Mouse (Mus musculus) embryonic facial prominence, embryonic 15.5 days (tissue): ENCODE data around the gene Krt8. TPM values are rescaled to one million over a fixed set of nuclear protein-coding genes. Genes with fewer than 3 reads are reported as not detected.

ENCODE experiments used
- ATAC-seq: fragments of 200-750 bp; cut with Nextera tagmentation; 2 replicates; pipeline ENCODE4 v1.8.0; 2017; ENCODE audit warnings: low read depth, moderate TSS enrichment; ENCODE audit not compliant: insufficient number of reproducible peaks, low FRiP score, low TSS enrichment
- H3K27ac ChIP-seq: fragments of 300-500 bp; sonication (generic); replicated peaks from 2 replicates; pipeline ENCODE4 v1.5.1; 2015; ENCODE audit warnings: mild to moderate bottlenecking, inconsistent platforms
- H3K27me3 ChIP-seq: fragments of 300-500 bp; sonication (generic); 2 replicates; pipeline ENCODE4 v1.6.1; 2015; ENCODE audit warnings: inconsistent platforms
- H3K36me3 ChIP-seq: fragments of 300-500 bp; sonication (generic); 2 replicates; pipeline ENCODE4 v1.6.1; 2015; ENCODE audit warnings: mild to moderate bottlenecking, inconsistent platforms
- H3K4me1 ChIP-seq: fragments of 300-500 bp; sonication (generic); 2 replicates; pipeline ENCODE4 v1.6.1; 2015; ENCODE audit warnings: inconsistent platforms
- H3K4me2 ChIP-seq: fragments of 300-500 bp; sonication (generic); replicated peaks from 2 replicates; pipeline ENCODE4 v1.6.1; 2015; ENCODE audit warnings: mild to moderate bottlenecking, inconsistent platforms
- H3K4me3 ChIP-seq: fragments of 300-500 bp; sonication (generic); replicated peaks from 2 replicates; pipeline ENCODE4 v1.5.1; 2015; ENCODE audit warnings: mild to moderate bottlenecking, inconsistent platforms
- H3K9ac ChIP-seq: fragments of 300-500 bp; sonication (generic); 2 replicates; pipeline ENCODE4 v1.6.1; 2015; ENCODE audit warnings: inconsistent platforms
- H3K9me3 ChIP-seq: fragments of 300-500 bp; sonication (generic); replicated peaks from 2 replicates; pipeline ENCODE4 v1.6.1; 2016; ENCODE audit warnings: inconsistent platforms
- WGBS: fragments of 180-500 bp; shearing (Covaris S2); methylation state at CpG from one replicate; pipeline ENCODE4 v1.1.7; 2015; 5-methylcytosine and 5-hydroxymethylcytosine counted together
- polyA plus RNA-seq: library from polyadenylated mRNA; unstranded; fragments of >200 nt; fragmentation: Nextera tagmentation; extraction: Ambion mirVana; gene quantifications from 2 replicates; pipeline ENCODE4 v1.2.1, GENCODE M21; 2015

The Krt8 gene
- polyA plus RNA-seq, 1 experiment from 2014 or later, result 181 TPM

- no peaks in the 10 kb centered on the region for H3K9me3 ChIP-seq
- H3K36me3 ChIP-seq, result no peaks in the 10 kb centered on the region
- H3K4me3 ChIP-seq, result no peak overlapping the region
- H3K27ac ChIP-seq, result peak overlapping the region; percentile 94
- ATAC-seq, result no peak
- no peak overlapping the region for H3K9ac ChIP-seq
- no peaks in the 10 kb centered on the region for H3K27me3 ChIP-seq
- H3K4me2 ChIP-seq, result peak overlapping the region; percentile 22; the same call in 1 of the 2 replicates
- H3K4me1 ChIP-seq, result peaks cover 50% of the 10 kb centered on the region
- WGBS, result 46% methylated on average over 16 of the region's 16 CpGs
Measured at GRCm38 (mm10) chr15:101974083-101974845, 30.0 kb downstream of the Krt8 start.

GRCm38 (mm10) chr15:101973414-101974077, 30.7 kb downstream of the Krt8 start:
- H3K36me3 ChIP-seq, result no peaks in the 10 kb centered on the region
- no peak for ATAC-seq
- no peaks in the 10 kb centered on the region for H3K9me3 ChIP-seq
- no peak overlapping the region for H3K9ac ChIP-seq
- H3K4me1 ChIP-seq, result peaks cover 50% of the 10 kb centered on the region
- H3K4me3 ChIP-seq, result no peak overlapping the region
- H3K27me3 ChIP-seq, result no peaks in the 10 kb centered on the region
- peak overlapping the region; percentile 94 for H3K27ac ChIP-seq
- WGBS, result 12% methylated on average over 15 of the region's 15 CpGs
- peak overlapping the region; percentile 22; the same call in 1 of the 2 replicates for H3K4me2 ChIP-seq

GRCm38 (mm10) chr15:101970536-101970935, 33.7 kb downstream of the Krt8 start:
- 11% methylated on average over 3 of the region's 6 CpGs for WGBS
- H3K4me3 ChIP-seq, result no peak overlapping the region
- H3K4me1 ChIP-seq, result peaks cover 22% of the 10 kb centered on the region
- no peaks in the 10 kb centered on the region for H3K36me3 ChIP-seq
- H3K27ac ChIP-seq, result no peak overlapping the region
- H3K27me3 ChIP-seq, result no peaks in the 10 kb centered on the region
- no peak overlapping the region for H3K9ac ChIP-seq
- no peak overlapping the region for H3K4me2 ChIP-seq
- no peak for ATAC-seq
- no peaks in the 10 kb centered on the region for H3K9me3 ChIP-seq

GRCm38 (mm10) chr15:101966808-101967207, 37.5 kb downstream of the Krt8 start:
- Histone ChIP-seq H3K36me3 (no peaks in the 10 kb centered on the region), H3K9me3 (no peaks in the 10 kb centered on the region), H3K27me3 (no peaks in the 10 kb centered on the region), H3K4me1 (no peaks in the 10 kb centered on the region), H3K4me3 (no peak overlapping the region), H3K27ac (peak overlapping the region; percentile 75), H3K9ac (no peak overlapping the region), H3K4me2 (no peak overlapping the region)
- ATAC-seq, result no peak
- WGBS, result 64% methylated on average over 8 of the region's 8 CpGs

- Histone ChIP-seq H3K36me3 (no peaks in the 10 kb centered on the region), H3K27ac (no peak overlapping the region), H3K4me3 (no peak overlapping the region), H3K27me3 (no peaks in the 10 kb centered on the region), H3K4me1 (no peaks in the 10 kb centered on the region), H3K9ac (no peak overlapping the region), H3K9me3 (no peaks in the 10 kb centered on the region), H3K4me2 (no peak overlapping the region)
- ATAC-seq, result no peak
- WGBS, result 80% methylated on average over 3 of the region's 3 CpGs
Measured at GRCm38 (mm10) chr15:101958891-101959290, 45.4 kb downstream of the Krt8 start.

GRCm38 (mm10) chr15:101954187-101954586, 50.1 kb downstream of the Krt8 start, which contains the start of gene Krt78:
Gene Krt78, minus strand, starts transcription at chr15:101954287.
- Histone ChIP-seq H3K9ac (no peak within 1 kb of the TSS), H3K27me3 (no peaks in the 10 kb centered on the region), H3K4me3 (no peak within 1 kb of the TSS), H3K27ac (no peak within 1 kb of the TSS), H3K36me3 (no peaks in the 10 kb centered on the region), H3K9me3 (no peaks in the 10 kb centered on the region), H3K4me2 (no peak within 1 kb of the TSS), H3K4me1 (no peaks in the 10 kb centered on the region)
- 69% methylated on average over 9 of the region's 9 CpGs for WGBS
- ATAC-seq, result no peak

GRCm38 (mm10) chr15:101952733-101953474, 51.4 kb downstream of the Krt8 start:
- Histone ChIP-seq H3K27ac (no peak overlapping the region), H3K27me3 (no peaks in the 10 kb centered on the region), H3K9ac (no peak overlapping the region), H3K4me3 (no peak overlapping the region), H3K36me3 (no peaks in the 10 kb centered on the region), H3K4me2 (no peak overlapping the region), H3K4me1 (no peaks in the 10 kb centered on the region), H3K9me3 (no peaks in the 10 kb centered on the region)
- ATAC-seq, result no peak
- WGBS, result 78% methylated on average over 7 of the region's 7 CpGs

Other genes starting within 250 kb of the Krt8 start
- gene Krt72, start 218.0 kb downstream of the Krt8 start, polyA plus RNA-seq, result 7.3 and 8.2 TPM in 2 replicates
- 17.2 and 30.5 TPM in 2 replicates for gene Krt73, start 202.1 kb downstream of the Krt8 start, polyA plus RNA-seq
- 1.2 and 2.0 TPM in 2 replicates for gene Krt2, start 186.3 kb downstream of the Krt8 start, polyA plus RNA-seq
- 757 and 778 TPM in 2 replicates for gene Krt1, start 153.7 kb downstream of the Krt8 start, polyA plus RNA-seq
- 67.0 and 80.2 TPM in 2 replicates for gene Krt77, start 134.8 kb downstream of the Krt8 start, polyA plus RNA-seq
- gene Krt76, start 111.6 kb downstream of the Krt8 start, polyA plus RNA-seq, result 0.63 and 2.2 TPM in 2 replicates
- gene Krt4, start 79.7 kb downstream of the Krt8 start, polyA plus RNA-seq, result 212 and 217 TPM in 2 replicates
- 67.2 and 70.6 TPM in 2 replicates for gene Krt79, start 64.2 kb downstream of the Krt8 start, polyA plus RNA-seq
- 11.5 and 14.1 TPM in 2 replicates for gene Krt78, start 50.2 kb downstream of the Krt8 start, polyA plus RNA-seq
- 87.8 and 119 TPM in 2 replicates for gene Krt18, start 23.7 kb upstream of the Krt8 start, polyA plus RNA-seq
- 107 and 113 TPM in 2 replicates for gene Eif4b, start 69.3 kb upstream of the Krt8 start, polyA plus RNA-seq
- 45.5 and 57.2 TPM in 2 replicates for gene Tns2, start 95.9 kb upstream of the Krt8 start, polyA plus RNA-seq
- 27.4 and 31.7 TPM in 2 replicates for gene Spryd3, start 131.8 kb upstream of the Krt8 start, polyA plus RNA-seq
- gene Igfbp6, start 139.9 kb upstream of the Krt8 start, polyA plus RNA-seq, result 8.3 and 8.8 TPM in 2 replicates
- 0.21 and 0.41 TPM in 2 replicates for gene Soat2, start 146.0 kb upstream of the Krt8 start, polyA plus RNA-seq
- 61.5 and 62.7 TPM in 2 replicates for gene Zfp740, start 198.8 kb upstream of the Krt8 start, polyA plus RNA-seq
- gene Csad, start 200.2 kb upstream of the Krt8 start, polyA plus RNA-seq, result 99.1 and 106 TPM in 2 replicates
- gene Itgb7, start 227.5 kb upstream of the Krt8 start, polyA plus RNA-seq, result 5.8 and 6.8 TPM in 2 replicates